Mouse (Mus musculus): ENCODE results near the gene Uba52.

The Uba52 gene

GRCm38 (mm10) chr8:70486191-70486681 lies 24.4 kb downstream of the Uba52 start:
- in situ Hi-C loops (cut with MboI) = no loop called here

- in situ Hi-C loops (cut with MboI) = no loop called here
Observed at GRCm38 (mm10) chr8:70482943-70483342, 27.7 kb downstream of the Uba52 start.

DNA sequence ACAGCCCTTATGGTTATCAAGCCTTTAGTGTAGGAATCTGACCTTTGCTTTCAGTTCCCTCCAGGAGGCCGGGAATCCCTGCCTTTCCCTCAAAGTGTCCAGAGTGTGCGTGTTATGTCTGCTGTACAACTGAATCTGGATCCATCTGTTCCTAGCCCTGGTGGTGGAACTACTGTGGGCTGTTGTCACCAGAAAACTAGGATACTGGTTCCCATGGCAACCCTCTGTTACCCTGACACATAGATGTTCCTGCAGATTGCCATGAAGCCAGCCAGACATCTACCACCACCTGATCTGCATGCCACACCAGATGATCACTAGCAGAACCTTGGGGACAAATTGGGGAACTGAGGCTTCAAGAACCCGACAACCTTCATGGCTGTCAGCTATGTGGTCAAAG lies 28.7 kb downstream of the Uba52 start:
- in situ Hi-C loops (cut with MboI) = no loop called here

- in situ Hi-C loops (cut with MboI) = no loop called here
Observed at GRCm38 (mm10) chr8:70477269-70477982, 33.2 kb downstream of the Uba52 start.

DNA sequence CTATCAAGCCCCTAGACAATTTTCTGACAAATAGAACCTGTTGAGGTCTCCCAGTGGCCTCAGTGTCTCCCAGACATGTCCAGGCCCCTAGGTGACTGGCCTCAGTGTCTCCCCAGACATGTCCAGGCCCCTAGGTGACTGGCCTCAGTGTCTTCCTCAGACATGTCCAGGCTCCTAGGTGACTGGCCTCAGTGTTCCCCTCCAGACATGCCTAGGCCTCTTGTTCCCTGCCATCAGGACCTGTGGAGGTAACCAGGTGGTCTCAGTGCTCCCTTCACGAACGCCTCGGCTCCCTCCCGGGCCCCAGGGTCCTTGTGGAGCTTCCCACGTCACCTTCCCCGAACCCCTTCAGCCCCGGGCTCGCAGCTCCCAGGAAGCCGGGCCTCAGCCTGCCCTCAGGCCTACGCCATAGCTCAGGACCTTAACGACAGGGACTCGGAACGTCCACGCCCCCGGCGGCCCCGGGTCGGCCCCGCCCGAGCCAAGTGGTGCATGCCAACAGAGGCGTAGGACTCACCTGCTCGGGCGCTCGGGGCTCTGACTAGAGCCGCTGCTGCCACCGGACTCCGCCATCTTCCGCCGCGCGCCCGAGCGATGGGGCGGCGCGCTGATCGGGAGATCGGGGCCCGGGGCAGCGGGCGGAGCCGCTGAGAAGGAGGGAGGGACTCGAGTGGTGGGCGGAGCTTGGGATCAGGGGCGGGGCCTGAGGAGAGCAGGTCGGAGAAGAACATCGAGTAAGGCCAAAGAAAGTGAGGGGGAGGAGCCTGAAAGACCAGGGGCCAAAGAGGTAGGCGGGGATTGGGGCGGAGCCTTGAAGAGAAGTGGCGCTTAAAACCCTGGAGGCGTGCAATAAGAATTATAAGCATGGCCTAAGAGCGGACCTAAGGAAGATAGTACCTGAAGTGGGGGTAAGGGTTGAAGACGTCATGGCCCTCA lies 34.0 kb downstream of the Uba52 start, which contains the start of gene Klhl26:
Gene Klhl26, minus strand, starts transcription at position 636 of the 936 bp plus-strand sequence.
- in situ Hi-C loops (cut with MboI) = no loop called here

GRCm38 (mm10) chr8:70471856-70472255 lies 38.7 kb downstream of the Uba52 start:
- in situ Hi-C loops (cut with MboI) = no loop called here

DNA sequence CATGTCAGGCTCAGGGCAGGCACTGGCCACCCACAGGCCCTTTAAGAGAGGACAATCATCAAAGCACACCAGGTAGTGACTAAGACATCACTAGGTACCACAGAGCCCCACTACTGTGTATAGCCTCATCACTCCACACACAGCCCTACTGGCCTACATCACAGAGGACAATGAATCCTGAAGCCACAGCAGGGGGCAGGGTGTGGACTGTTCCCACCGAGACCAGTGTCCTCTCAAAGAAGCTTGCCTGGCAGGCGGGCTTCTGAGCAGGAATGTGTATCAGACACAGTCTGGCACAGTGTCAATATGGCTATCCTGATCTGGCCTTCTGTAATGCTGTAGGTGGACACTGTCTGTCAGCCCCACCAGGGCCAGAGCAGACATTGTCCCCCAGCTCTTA lies 40.7 kb downstream of the Uba52 start:
- in situ Hi-C loops (cut with MboI) = no loop called here

- in situ Hi-C loops (cut with MboI) = no loop called here
Observed at GRCm38 (mm10) chr8:70469295-70469916, 41.2 kb downstream of the Uba52 start.

- in situ Hi-C loops (cut with MboI) = no loop called here
Observed at GRCm38 (mm10) chr8:70468733-70469132, 41.9 kb downstream of the Uba52 start.

DNA sequence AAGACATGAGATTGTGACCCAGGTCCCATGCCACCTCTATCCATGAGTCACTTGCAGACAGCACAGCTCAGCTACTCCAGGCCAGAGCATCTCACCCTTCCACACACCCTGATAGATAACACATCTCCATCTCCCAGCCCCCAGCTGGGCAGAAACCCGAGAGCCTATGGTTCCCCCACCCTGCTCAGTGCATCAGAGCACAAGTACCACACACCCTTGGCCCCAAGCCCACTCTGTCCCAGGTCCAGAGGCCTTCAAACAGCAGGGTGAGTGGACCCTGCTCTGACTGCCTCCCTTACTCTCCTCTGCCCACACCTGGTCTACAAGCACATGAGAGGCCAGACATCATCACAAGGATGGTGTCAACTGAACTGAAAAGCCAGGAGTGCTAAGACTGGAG lies 42.7 kb downstream of the Uba52 start:
- in situ Hi-C loops (cut with MboI) = no loop called here

DNA sequence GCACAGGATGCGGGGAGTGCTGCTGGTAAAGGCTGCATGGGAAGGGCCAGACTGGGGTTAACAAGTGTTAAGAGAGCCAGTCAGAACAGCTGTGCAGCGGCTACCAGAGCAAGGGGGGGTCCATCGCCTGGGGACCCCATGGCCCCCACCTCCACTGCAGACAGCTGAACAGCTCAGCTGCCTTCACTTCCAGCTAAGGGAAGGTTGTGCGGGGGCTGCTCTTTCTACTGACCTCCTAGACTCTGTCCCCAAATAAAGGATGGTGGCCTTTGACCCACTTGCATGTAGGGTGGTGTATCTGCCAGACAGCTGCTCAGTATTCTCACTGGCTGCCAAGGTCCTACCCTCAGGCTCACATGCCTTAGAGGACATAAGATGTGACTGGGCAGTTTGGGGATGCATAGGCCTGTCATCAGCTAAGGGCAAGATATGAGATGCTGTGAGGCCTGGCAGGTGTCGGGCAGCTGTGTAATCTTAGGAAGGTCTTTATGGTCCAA lies 43.3 kb downstream of the Uba52 start:
- in situ Hi-C loops (cut with MboI) = no loop called here

DNA sequence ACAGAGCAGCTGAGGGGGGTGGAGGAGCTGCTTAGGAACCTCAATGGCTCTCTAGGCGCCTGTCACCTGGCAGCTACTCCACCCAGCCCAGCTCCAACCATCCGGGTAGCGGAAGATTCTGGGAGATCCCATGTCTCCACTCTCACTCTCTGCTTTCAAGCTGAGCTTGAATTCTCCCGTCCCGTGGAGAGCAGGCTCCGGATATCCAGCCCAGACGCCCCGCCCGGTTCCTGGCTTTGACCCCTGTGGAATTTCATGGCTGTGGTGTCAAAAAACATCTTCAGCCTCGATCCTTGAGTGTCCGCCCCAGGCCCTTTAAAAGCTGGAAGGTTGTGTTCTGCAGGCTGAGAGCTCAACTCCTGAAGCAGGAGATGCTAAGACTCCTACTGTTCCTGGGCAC lies 43.8 kb downstream of the Uba52 start:
- in situ Hi-C loops (cut with MboI) = no loop called here

- in situ Hi-C loops (cut with MboI) = no loop called here
Observed at GRCm38 (mm10) chr8:70466305-70466704, 44.3 kb downstream of the Uba52 start.

GRCm38 (mm10) chr8:70465701-70466100 lies 44.9 kb downstream of the Uba52 start:
- in situ Hi-C loops (cut with MboI) = no loop called here

- in situ Hi-C loops (cut with MboI) = no loop called here
Observed at GRCm38 (mm10) chr8:70464162-70464561, 46.4 kb downstream of the Uba52 start.

- in situ Hi-C loops (cut with MboI) = no loop called here
Observed at GRCm38 (mm10) chr8:70463306-70463705, 47.3 kb downstream of the Uba52 start.

- in situ Hi-C loops (cut with MboI) = no loop called here
Observed at GRCm38 (mm10) chr8:70462516-70462813, 48.1 kb downstream of the Uba52 start.

DNA sequence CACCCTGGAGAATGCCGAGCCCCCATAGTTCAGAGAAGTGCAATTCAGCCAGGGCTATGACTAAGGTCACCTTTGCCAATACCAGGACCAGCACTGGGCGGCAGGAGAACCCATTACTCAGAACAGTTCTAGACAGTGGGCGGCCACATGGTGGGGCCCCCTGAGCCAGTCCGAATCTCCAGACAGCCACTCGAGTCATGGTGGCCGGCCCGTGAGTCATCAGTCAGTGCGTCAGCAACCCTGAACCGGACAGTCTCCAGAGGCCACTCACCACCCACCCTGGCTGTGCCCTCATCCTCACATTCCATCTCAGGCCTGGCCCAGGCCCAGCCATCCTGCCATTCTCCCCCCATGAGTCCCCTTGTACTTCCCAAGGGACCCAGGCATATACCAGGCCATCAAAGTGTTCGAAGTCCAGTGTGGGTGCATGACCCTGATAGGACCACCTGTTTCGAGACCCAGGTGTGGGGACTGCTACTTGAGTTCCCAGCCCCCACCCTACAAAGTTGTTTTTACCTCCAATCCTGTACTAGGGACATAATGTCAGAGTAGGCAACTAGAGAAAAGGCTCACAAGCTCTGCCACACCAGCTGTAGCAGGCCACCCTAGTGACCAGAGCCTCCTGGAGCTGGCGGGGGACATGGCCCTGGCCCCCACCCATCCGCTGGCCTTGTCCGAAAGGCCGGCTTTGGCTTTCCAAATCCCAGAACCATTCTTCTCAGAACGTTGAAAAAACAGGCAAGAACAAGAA lies 48.7 kb downstream of the Uba52 start:
- in situ Hi-C loops (cut with MboI) = no loop called here

- in situ Hi-C loops (cut with MboI) = no loop called here
Observed at GRCm38 (mm10) chr8:70460606-70461005, 50.0 kb downstream of the Uba52 start.

- in situ Hi-C loops (cut with MboI) = no loop called here
Observed at GRCm38 (mm10) chr8:70460199-70460598, 50.4 kb downstream of the Uba52 start.

DNA sequence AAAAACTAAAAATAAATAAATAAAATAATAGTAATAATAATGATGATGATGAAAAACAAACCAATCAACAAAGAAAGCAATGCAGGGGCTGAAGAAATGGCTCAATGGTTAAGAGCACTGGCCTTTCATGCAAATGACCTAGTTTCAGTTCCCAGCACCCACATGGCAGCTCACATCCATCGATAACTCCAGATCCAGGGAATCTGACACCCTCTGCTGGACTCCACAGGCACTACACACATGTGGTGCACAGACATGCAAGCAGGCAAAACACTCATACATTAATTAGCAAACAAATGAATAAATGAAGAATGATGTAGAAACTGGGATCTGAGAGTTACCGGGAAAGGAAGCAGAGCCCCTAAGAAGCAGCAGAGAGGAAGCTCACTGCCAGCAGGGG lies 51.0 kb downstream of the Uba52 start:
- in situ Hi-C loops (cut with MboI) = no loop called here

DNA sequence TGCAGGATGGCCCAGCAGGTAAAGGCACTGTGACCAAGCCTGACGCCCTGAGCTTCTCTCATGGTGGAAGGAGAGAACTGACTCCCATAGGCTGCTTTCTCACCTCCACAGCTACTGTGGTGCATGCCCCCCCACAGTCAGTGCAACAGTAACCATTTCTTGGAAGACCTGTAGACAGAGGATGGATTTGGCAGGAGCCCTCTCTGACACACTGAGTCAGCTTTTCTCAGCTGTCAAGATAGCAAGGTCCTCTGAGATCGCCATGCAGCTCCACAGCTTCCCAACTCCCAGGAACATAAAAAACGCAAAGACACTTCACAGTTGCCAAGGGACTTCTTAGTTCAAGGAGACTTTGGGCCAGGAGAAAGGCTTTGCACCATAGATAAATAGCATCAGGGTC lies 52.1 kb downstream of the Uba52 start:
- in situ Hi-C loops (cut with MboI) = no loop called here

Measured in mature B cell (primary cell).